Mouse (Mus musculus) CH12.LX (cell line): ENCODE data around the gene Fgfr2. TPM values are rescaled to one million over a fixed set of nuclear protein-coding genes. Genes with fewer than 3 reads are reported as not detected.

Source experiments
- DNase-seq: peaks from one replicate; pipeline ENCODE4 v3.0.0-alpha.2; 2013; ENCODE audit errors: extremely low read depth
- H3K27ac ChIP-seq: 2 replicates; pipeline ENCODE4 v1.5.1; 2012; ENCODE audit warnings: low read depth, mild to moderate bottlenecking, control low read depth, moderate library complexity; ENCODE audit not compliant: insufficient read depth
- H3K27me3 ChIP-seq: replicated peaks from 2 replicates; pipeline ENCODE3; 2012; ENCODE audit warnings: inconsistent platforms
- H3K36me3 ChIP-seq, 2 experiments: replicated peaks in 1 of 2; 2 replicates each; pipeline versions ENCODE3 to v1.6.1; 2012; ENCODE audit warnings: inconsistent platforms in 1 of 2, low read length in 1 of 2, mild to moderate bottlenecking in 1 of 2, mixed read lengths in 1 of 2, moderate library complexity in 1 of 2; ENCODE audit not compliant: control insufficient read depth in 1 of 2, insufficient read depth in 1 of 2
- H3K4me1 ChIP-seq, 2 experiments: 2 replicates each; pipeline ENCODE4 v1.6.1; 2012; ENCODE audit warnings: inconsistent platforms in 1 of 2, moderate library complexity in 1 of 2; ENCODE audit not compliant: insufficient read depth in 2 of 2, control insufficient read depth in 1 of 2
- H3K4me2 ChIP-seq: 2 replicates; pipeline ENCODE4 v1.6.1; 2012; ENCODE audit warnings: low read depth, mild to moderate bottlenecking, control low read depth; ENCODE audit not compliant: poor library complexity, insufficient read depth, severe bottlenecking
- H3K4me3 ChIP-seq, 3 experiments: fragments of 150-350 bp in 1 of 3; sonication (generic) in 1 of 3; replicated peaks in 1 of 3; 2 replicates each; pipeline versions ENCODE3 to v1.5.1; 2011 to 2012; ENCODE audit warnings: low read depth in 2 of 3, low read length in 2 of 3, mild to moderate bottlenecking in 2 of 3, moderate library complexity in 2 of 3, control low read depth in 1 of 3, improper control_type of control experiment in 1 of 3, inconsistent platforms in 1 of 3, mixed read lengths in 1 of 3; ENCODE audit not compliant: poor library complexity in 1 of 3
- H3K79me2 ChIP-seq: replicated peaks from 2 replicates; pipeline ENCODE4 v1.6.1; 2012; ENCODE audit warnings: mild to moderate bottlenecking, moderate library complexity; ENCODE audit not compliant: control insufficient read depth, poor library complexity, insufficient read depth, severe bottlenecking; ENCODE audit errors: extremely low read depth
- H3K9ac ChIP-seq: 2 replicates; pipeline ENCODE4 v1.6.1; 2012; ENCODE audit warnings: low read depth, mild to moderate bottlenecking, control low read depth, moderate library complexity; ENCODE audit not compliant: insufficient read depth
- H3K9me3 ChIP-seq: replicated peaks from 2 replicates; pipeline ENCODE3; 2012; ENCODE audit warnings: low read length, inconsistent platforms, mixed read lengths
- BHLHE40 ChIP-seq: IDR thresholded peaks from 2 replicates; pipeline ENCODE4 v1.6.1; 2011; ENCODE audit warnings: mild to moderate bottlenecking, low read depth, low read length, improper control_type of control experiment
- EP300 ChIP-seq: IDR thresholded peaks from 2 replicates; pipeline ENCODE4 v1.6.1; 2011; ENCODE audit warnings: low read length, improper control_type of control experiment
- GABPA ChIP-seq: IDR thresholded peaks from 2 replicates; pipeline ENCODE4 v1.6.1; 2012; ENCODE audit warnings: low read depth, low read length, improper control_type of control experiment, inconsistent platforms; ENCODE audit not compliant: insufficient replicate concordance
- HCFC1 ChIP-seq: IDR thresholded peaks from 2 replicates; pipeline ENCODE4 v1.6.1; 2012; ENCODE audit warnings: low read depth, mild to moderate bottlenecking, inconsistent platforms, low read length, improper control_type of control experiment
- IRF4 ChIP-seq: IDR thresholded peaks from 2 replicates; pipeline ENCODE4 v1.6.1; 2014; ENCODE audit warnings: low read depth, mild to moderate bottlenecking, inconsistent platforms, low read length, improper control_type of control experiment
- JUN ChIP-seq: IDR thresholded peaks from 2 replicates; pipeline ENCODE4 v1.6.1; 2011; ENCODE audit warnings: low read depth, mild to moderate bottlenecking, low read length, improper control_type of control experiment, moderate library complexity; ENCODE audit not compliant: insufficient read depth
- KAT2A ChIP-seq: IDR thresholded peaks from 2 replicates; pipeline ENCODE4 v1.6.1; 2012; ENCODE audit warnings: low read length, improper control_type of control experiment, inconsistent platforms; ENCODE audit not compliant: insufficient replicate concordance
- MAX ChIP-seq: IDR thresholded peaks from 2 replicates; pipeline ENCODE4 v1.6.1; 2011; ENCODE audit warnings: low read length, improper control_type of control experiment
- MEF2A ChIP-seq: IDR thresholded peaks from 2 replicates; pipeline ENCODE4 v1.6.1; 2014; ENCODE audit warnings: low read depth, mild to moderate bottlenecking, inconsistent platforms, low read length, improper control_type of control experiment, borderline replicate concordance
- MYC ChIP-seq: IDR thresholded peaks from 2 replicates; pipeline ENCODE4 v1.6.1; 2011; ENCODE audit warnings: low read depth, mild to moderate bottlenecking, improper control_type of control experiment, low read length
- PAX5 ChIP-seq: IDR thresholded peaks from 2 replicates; pipeline ENCODE4 v1.6.1; 2012; ENCODE audit warnings: low read length, inconsistent platforms, mixed read lengths
- POLR2A ChIP-seq: IDR thresholded peaks from 2 replicates; pipeline ENCODE4 v1.6.1; 2011; ENCODE audit warnings: low read depth, mild to moderate bottlenecking, improper control_type of control experiment, low read length
- RAD21 ChIP-seq: IDR thresholded peaks from 2 replicates; pipeline ENCODE4 v1.6.1; 2011; ENCODE audit warnings: low read depth, mild to moderate bottlenecking, low read length, improper control_type of control experiment, moderate library complexity
- SIN3A ChIP-seq: IDR thresholded peaks from 2 replicates; pipeline ENCODE4 v1.6.1; 2012; ENCODE audit warnings: low read length, improper control_type of control experiment, inconsistent platforms
- TCF12 ChIP-seq: IDR thresholded peaks from 2 replicates; pipeline ENCODE4 v1.6.1; 2014; ENCODE audit warnings: low read depth, mild to moderate bottlenecking, inconsistent platforms, low read length, improper control_type of control experiment
- ZKSCAN1 ChIP-seq: IDR thresholded peaks from 2 replicates; pipeline ENCODE4 v1.6.1; 2012; ENCODE audit warnings: low read depth, inconsistent platforms, low read length, improper control_type of control experiment, borderline replicate concordance
- ZMIZ1 ChIP-seq: IDR thresholded peaks from 2 replicates; pipeline ENCODE4 v1.6.1; 2012; ENCODE audit warnings: low read depth, mild to moderate bottlenecking, inconsistent platforms, low read length, improper control_type of control experiment
- ZNF384 ChIP-seq: IDR thresholded peaks from 2 replicates; pipeline ENCODE4 v1.6.1; 2012; ENCODE audit warnings: low read depth, low read length, improper control_type of control experiment, inconsistent platforms
- dilution Hi-C: fragments of 300-500 bp; cut with MboI; formaldehyde crosslinking; loops from 2 replicates; pipeline ENCODE4 v1.14.3; 2020; ENCODE audit warnings: low sequenced_read_pairs; ENCODE audit not compliant: extremely low pct_unique_long_range_greater_than_20kb, extremely low pct_ligation_motif_present
- in situ Hi-C: fragments of 300-500 bp; cut with MboI; formaldehyde crosslinking; loops from 3 replicates; pipeline ENCODE4 v1.14.3; 2019; ENCODE audit warnings: low sequenced_read_pairs, low pct_ligation_motif_present, low pct_unique_long_range_greater_than_20kb, mixed read lengths
- polyA plus RNA-seq: library from polyadenylated mRNA; unstranded; fragments of >175 nt; gene quantifications from 2 replicates; pipeline ENCODE4 v1.2.1, GENCODE M21; 2012; ENCODE audit warnings: low read depth; ENCODE audit not compliant: insufficient read length
- total RNA-seq, 2 experiments: library from RNA; depleted of rRNA; stranded (reverse); fragments of 300-350 nt in 1 of 2; fragments of >200 nt in 1 of 2; gene quantifications; 2 replicates each; pipeline ENCODE4 v1.2.3; 2012 to 2014

Gene Fgfr2
- total and polyA plus RNA-seq, 3 experiments: not detected

DNA sequence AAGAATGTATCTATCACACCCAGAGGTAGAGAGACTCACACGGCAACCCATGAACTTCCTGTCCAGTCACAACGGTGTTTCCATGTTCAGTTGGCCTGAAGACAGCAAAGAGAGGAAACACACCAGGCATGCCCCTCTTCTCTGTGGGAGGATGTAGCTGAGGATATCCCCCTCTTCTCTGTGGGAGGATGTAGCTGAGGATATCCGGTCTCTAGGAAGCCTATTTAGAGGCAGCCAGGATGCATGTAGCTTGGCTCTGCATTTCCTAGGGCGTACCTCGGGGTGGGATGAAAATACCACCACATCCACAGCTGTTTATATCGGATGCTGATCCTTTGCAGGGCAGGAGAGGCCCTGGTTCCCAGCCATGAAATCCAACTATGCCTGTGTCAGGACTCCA lies 877.4 kb downstream of the Fgfr2 start:
- dilution Hi-C loops: no loop called here
- no peak for DNase-seq
- no peak overlapping the region for H3K4me2 ChIP-seq

GRCm38 (mm10) chr7:132244637-132245036 lies 878.5 kb downstream of the Fgfr2 start:
- Histone ChIP-seq H3K9ac (no peak overlapping the region), H3K36me3 (no peaks in the 10 kb centered on the region), H3K4me2 (no peak overlapping the region), H3K27me3 (peaks cover 8% of the 10 kb centered on the region), H3K79me2 (no peaks in the 10 kb centered on the region), H3K9me3 (no peaks in the 10 kb centered on the region), H3K4me1 (0 out of 4 replicates have a peak, but pooled peaks cover 2 to 3% of the 10 kb centered on the region in 2 experiments), H3K27ac (no peak overlapping the region)
- dilution Hi-C loops (no loop called here), in situ Hi-C loops (no loop called here)
- TF ChIP-seq MYC (no peak), IRF4 (no peak), ZNF384 (no peak), HCFC1 (no peak), MAX (no peak), GABPA (no peak), SIN3A (no peak), RAD21 (no peak), PAX5 (no peak), JUN (no peak), BHLHE40 (no peak), TCF12 (no peak), POLR2A (no peak), MEF2A (no peak), KAT2A (no peak), ZMIZ1 (no peak), EP300 (no peak), ZKSCAN1 (no peak)
- TF ChIP-seq, all 38 proteins: peak for 0
- H3K4me3 ChIP-seq: no peak overlapping the region
- DNase-seq: no peak

More for the DNA sequence above, 877.4 kb downstream of the Fgfr2 start:
- no peak for TF ChIP-seq PAX5
- Histone ChIP-seq H3K27ac (no peak overlapping the region), H3K9ac (no peak overlapping the region), H3K79me2 (no peaks in the 10 kb centered on the region), H3K36me3 (no peaks in the 10 kb centered on the region), H3K9me3 (no peaks in the 10 kb centered on the region), H3K4me3 (no peak overlapping the region), H3K27me3 (peaks cover 10% of the 10 kb centered on the region), H3K4me1 (0 out of 4 replicates have a peak, but pooled peaks cover 2 to 3% of the 10 kb centered on the region in 2 experiments)
- in situ Hi-C loops: no loop called here
